Mouse (Mus musculus): ENCODE measurements at regions not wholly inside any gene's neighbourhood (a gene's known extent, or its start where the extent isn't known, plus 50 kb on each side); places are given as distances from the start of the nearest gene placed in this dataset.
"Not testable (repeated sequence)": the region's sequence is repeated elsewhere in the genome, so short reads cannot be mapped to it uniquely, and the experiment has no call there.

DNA sequence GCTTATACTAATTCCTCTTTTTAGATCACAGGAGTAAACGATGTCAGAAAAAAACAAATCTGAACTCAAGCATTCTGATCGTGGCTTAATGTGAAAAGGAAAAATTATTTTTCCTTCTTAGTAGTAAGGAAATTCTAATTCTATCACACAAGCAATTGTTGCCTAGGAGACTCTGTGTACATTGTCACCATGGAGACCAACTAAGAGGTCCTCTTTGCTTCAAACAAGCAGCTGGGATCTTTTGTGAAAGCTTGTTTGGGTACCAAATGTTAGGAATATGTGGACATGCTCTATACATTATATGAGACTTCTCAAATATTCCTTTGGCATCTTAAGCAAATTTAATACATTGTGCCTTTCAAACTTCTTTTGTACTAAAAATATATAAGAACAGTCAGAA is 345.9 kb upstream of the Atp10a start:
- no peak for DNase-seq

DNA sequence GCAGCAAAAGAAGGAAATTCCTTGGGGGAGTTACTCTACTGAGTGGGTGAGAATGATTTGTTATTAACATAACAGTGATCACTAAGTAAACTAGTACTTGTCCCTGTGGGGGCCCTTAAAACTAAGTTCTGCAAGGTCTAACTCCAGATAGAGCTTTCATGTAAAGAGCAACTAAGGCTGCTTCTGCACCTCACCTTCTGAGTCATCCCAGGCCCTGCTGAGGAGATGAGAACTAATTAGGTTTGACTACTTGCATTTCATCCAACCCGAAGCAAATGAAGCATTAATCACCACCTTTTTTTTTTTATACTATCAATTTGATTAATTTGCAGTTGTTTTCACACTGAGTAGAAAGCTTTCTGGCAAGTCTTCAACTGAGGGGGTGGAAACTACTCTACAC is 333.6 kb upstream of the Atp10a start:
- no peak for DNase-seq

- no peak for DNase-seq
These were observed 288.6 kb upstream of the Atp10a start for GRCm38 (mm10) chr7:58367384-58367783.

- DNase-seq: no peak
These were observed 272.6 kb upstream of the Atp10a start for GRCm38 (mm10) chr7:58383401-58383800.

DNA sequence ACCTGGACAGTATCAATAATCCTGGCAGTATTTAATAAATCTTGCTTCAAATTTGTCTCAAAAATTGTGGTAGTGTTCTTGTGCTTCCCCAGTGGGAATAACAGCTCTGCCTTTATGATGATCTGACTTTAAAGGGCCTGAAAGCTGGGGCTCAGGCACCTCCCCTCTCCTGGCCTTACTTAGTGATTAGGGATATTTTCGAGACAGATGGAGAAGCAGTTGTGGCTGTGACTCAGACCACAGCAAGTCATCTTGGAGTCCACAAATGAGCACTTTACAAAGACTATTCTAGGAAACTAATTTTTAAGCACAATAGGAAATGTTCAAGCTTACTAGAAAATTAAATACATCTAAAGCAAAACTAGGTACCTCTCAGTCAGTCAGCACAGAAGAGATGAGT is 267.6 kb upstream of the Atp10a start:
- DNase-seq: no peak

DNA sequence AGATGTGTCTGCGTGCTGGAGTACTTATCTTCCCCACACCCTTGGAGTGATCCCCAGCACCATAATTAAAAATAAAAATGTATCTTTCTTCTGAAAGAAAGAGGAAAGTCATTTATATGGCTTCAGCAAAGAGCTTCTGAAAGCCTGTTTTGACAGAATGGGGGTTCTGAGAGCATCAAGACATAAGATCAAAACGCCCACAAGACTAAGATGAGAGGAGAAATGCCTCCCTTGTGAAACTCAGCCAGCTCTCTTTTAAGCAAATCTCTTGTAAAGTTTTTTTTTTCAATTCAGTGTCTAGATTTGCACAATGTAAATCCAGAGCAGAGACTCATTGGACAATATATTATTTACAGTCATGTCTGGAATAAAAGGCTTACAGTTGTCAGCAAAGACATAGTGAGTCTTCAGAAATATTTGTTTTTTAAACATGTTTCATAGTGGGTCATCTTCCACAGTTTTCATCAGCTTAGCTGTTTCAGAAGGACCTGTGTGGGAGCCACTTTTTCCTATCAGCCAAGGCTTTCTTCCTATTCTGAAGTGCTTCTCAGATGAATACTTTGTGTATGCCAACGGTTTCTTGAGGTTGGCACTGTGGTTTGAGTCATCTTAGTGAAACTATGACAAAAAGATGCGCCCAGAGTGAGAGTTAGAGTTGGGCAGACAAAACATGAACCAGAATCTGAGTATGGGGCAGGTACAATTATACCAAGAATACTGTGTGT is 263.4 kb upstream of the Atp10a start:
- DNase-seq: no peak

DNA sequence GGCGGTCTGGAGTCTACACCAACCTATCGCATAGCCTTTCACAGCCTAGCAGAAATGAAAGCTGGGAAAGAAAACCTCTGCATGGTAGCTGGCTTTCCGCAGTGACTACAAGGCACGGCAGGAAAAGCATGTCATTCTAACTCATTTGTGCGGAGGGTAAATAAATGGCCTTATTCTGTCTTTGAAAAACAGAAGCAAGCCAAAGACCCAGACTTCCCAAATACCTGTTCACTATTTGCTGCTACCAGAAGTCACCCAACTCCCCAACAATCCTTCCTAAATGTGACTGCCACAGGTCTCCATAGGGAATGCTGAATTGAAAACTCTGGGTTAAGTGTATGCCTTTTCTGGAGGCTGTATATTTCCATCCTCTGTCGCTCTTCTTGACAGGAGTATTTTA is 258.0 kb upstream of the Atp10a start:
- no peak for DNase-seq

DNA sequence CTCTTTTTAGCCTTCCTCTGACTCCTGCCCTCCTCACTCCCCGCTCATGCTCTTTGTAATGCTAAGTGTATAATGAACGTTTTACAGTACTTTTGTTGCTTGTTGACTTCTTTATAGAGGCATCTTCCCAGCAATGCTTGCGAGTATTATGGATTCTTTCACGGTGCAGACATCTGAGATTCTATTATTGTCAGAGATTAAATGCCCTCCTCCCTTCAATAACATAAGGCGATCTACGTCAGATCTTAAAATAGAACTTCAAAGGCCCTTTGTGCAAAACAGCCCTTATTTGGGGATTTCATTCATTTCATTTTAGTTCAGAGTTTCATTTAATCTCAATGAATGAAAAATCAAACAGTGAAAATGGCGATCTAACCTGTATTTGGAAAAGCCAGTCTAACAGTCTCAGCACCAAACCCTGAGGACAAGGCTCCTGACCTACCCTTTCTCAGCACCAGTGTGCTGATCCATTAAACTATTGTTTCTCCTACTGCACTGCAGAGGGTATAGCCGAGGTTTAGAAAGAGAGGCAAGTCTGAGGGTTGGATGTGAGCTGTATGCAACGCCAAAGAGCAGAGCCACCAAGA is 257.3 kb upstream of the Atp10a start:
- DNase-seq: no peak

GRCm38 (mm10) chr7:58399145-58399604 is 256.8 kb upstream of the Atp10a start:
- DNase-seq: peak; percentile 93 to 95

DNA sequence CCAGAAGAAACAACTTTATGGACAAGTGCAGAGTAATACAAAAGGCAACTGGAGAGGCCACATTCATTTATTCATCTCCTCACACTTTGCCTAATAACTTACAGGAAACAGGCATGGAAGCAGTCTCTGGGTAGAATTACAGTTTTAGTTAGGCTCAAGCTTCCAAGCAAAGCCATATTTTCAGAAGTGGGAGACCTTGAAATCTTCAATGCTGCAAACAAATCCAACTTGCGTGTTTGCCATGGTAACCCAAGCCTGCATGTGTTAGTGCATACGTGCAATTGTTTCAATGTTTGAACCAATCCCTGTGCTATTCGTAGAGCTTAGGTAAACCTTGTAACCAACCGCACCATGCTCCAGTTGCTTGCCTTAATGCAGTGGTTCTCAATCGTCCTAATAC is 256.3 kb upstream of the Atp10a start:
- DNase-seq: no peak

DNA sequence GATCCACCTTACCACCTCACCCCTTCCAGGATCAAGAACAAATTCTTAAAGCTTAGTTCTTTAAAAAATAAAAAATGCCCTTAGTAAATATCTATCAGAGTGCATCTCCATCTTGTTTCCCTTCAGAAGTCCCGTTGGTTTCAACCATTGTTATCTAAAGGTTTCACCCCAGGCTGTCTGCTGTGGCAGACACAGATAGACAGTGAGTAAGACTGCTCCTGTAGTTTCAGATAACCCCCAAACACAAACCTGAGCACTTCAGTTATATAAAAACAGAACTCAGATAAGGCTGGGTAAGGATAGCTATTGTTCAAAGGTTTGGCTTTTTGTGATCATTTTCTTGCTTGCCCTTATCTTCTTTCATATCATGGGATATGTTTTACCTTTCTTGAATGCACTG is 255.4 kb upstream of the Atp10a start:
- DNase-seq: no peak

- DNase-seq: no peak
These were observed 218.9 kb upstream of the Atp10a start for GRCm38 (mm10) chr7:58436888-58437625.

- DNase-seq: no peak
These were observed 213.3 kb upstream of the Atp10a start for GRCm38 (mm10) chr7:58442535-58443184.

GRCm38 (mm10) chr7:58443297-58443696 is 212.7 kb upstream of the Atp10a start:
- DNase-seq: no peak

GRCm38 (mm10) chr7:58445781-58446180 is 210.2 kb upstream of the Atp10a start:
- no peak for DNase-seq

GRCm38 (mm10) chr7:58446261-58446660 is 209.7 kb upstream of the Atp10a start:
- no peak for DNase-seq

DNA sequence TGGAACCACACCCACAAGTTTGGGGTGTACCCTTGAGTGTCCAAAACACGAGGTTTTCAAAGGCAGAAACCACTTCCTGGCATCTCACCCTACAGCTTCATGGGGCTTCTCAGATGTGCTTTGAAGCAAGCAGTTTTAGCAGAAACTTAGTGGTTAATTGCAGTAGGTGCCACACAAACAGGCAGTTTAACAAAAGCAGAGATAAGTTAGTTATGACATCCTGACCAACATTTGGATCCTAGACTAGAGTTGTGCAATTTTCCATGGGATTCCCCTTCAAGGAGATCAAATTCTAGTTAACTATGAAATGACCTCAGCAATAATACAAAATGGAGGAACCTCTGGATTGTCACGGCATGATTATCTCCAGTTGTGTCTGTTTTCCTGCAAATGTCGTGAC is 207.2 kb upstream of the Atp10a start:
- no peak for DNase-seq

DNA sequence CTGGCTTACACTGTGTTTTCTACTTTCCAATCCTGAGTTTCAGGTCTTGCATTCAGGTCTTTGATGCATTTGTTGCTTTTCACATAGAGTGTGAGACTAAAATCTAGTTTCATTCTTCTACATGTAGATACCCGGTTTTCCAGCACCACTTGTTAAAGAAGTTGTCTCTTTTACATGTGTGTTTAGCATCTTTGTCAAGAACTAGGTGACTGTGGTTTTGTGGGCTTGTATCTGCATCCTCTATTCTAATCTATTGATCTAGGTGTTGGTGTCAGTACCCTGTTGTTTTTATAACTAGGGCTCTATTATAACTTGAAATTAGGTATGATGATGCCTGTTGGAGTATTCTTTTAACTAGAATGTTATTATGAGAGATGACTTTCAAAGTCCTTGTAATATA is 204.0 kb upstream of the Atp10a start:
- no peak for DNase-seq

GRCm38 (mm10) chr7:58458146-58458545 is 197.8 kb upstream of the Atp10a start:
- not testable (repeated sequence) for DNase-seq

DNA sequence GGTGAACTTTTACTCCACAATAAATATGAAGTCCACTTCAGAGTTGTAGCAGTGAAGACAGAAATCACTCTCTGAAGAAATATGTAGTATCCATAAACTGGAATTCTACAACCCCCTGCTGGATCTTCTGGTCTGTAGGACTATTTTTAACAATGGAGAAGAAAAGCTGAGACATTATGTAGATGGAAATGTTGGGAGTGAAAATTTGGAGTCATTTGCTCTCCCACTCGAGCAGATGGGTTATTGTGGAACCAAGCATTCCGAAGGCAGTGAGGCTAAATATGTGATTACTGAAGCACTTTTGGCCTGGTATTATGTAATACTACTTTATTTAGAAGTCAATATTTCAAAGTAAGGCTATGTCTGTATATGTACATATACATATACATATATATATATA is 195.0 kb upstream of the Atp10a start:
- no peak for DNase-seq

DNA sequence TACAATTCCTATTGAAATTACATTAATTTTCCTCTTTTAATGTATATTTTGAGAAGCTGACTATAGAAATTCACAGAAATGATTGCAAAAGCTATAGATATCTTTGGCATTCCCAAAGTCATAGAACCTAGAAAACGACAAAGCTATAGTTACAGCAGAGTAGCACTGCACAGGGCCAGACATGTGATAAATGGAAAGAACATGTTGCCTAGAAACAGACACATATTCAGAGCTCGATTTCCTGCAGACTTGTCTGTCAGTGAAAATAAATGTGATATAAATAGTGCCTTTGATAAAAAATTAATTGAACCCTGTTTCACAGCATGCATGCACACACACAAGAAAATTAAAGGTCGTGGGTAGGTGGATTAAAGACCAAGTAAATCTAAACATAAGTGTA is 182.8 kb upstream of the Atp10a start:
- DNase-seq: no peak

DNA sequence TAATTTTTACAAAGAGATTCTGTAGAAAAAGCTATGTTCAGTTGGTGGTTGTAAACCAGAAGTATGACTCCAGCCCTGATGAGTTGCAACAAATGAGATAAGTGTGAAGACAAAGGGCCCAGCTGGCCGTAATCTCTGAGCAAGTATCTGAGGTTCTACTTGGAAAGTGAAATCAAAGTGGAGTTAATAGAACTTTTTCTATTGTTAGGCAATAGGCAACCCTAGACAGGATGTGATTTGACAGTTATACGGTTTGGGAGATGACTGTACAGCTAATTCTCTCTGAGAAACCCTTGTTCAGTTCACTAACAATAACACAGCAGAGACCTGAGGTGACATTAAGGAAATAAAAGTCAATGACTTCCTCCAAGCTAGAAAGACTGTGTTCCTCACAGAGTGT is 180.8 kb upstream of the Atp10a start:
- no peak for DNase-seq

- no peak for DNase-seq
These were observed 167.7 kb upstream of the Atp10a start for GRCm38 (mm10) chr7:58488250-58488649.
